Mouse (Mus musculus) testis, adult 2 months (tissue): Measurements from ENCODE around the gene Srebf2. TPM values are rescaled to one million over a fixed set of nuclear protein-coding genes. Genes with fewer than 3 reads are reported as not detected.
A peak's percentile ranks its signal among the peaks of the same experiment; 100 is the strongest.
"Not testable (repeated sequence)": the region's sequence is repeated elsewhere in the genome, so short reads cannot be mapped to it uniquely, and the experiment has no call there.

Experiments
- H3K27ac ChIP-seq: fragments of 200-500 bp; 2 replicates; pipeline ENCODE4 v1.5.1; 2012; ENCODE audit warnings: low read depth, low read length; ENCODE audit not compliant: control insufficient read depth, insufficient read depth
- H3K27me3 ChIP-seq: fragments of 200-500 bp; 2 replicates; pipeline ENCODE4 v1.6.1; 2012; ENCODE audit warnings: mild to moderate bottlenecking, low read length, moderate library complexity; ENCODE audit not compliant: control insufficient read depth, insufficient read depth
- H3K36me3 ChIP-seq: fragments of 200-500 bp; 2 replicates; pipeline ENCODE4 v1.6.1; 2012; ENCODE audit warnings: mild to moderate bottlenecking, low read length; ENCODE audit not compliant: control insufficient read depth, insufficient read depth
- H3K4me1 ChIP-seq: fragments of 200-500 bp; 2 replicates; pipeline ENCODE4 v1.6.1; 2012; ENCODE audit warnings: low read length; ENCODE audit not compliant: control insufficient read depth, insufficient read depth
- H3K4me3 ChIP-seq: fragments of 200-500 bp; 2 replicates; pipeline ENCODE4 v1.5.1; 2012; ENCODE audit warnings: low read depth, mild to moderate bottlenecking, low read length, moderate library complexity, mixed read lengths; ENCODE audit not compliant: control insufficient read depth
- CTCF ChIP-seq: fragments of 200-500 bp; IDR thresholded peaks from 2 replicates; pipeline ENCODE4 v1.5.1; 2012; ENCODE audit warnings: low read depth, mild to moderate bottlenecking, inconsistent platforms, low read length, moderate library complexity; ENCODE audit not compliant: control insufficient read depth, insufficient read depth, insufficient replicate concordance
- POLR2A ChIP-seq: fragments of 200-500 bp; IDR thresholded peaks from 2 replicates; pipeline ENCODE4 v1.6.1; 2012; ENCODE audit warnings: low read depth, mild to moderate bottlenecking, inconsistent platforms, low read length, moderate library complexity; ENCODE audit not compliant: control insufficient read depth
- polyA plus RNA-seq: library from polyadenylated mRNA; depleted of rRNA; stranded (reverse); fragments of >200 nt; gene quantifications from 2 replicates; pipeline ENCODE4 v1.2.3, GENCODE M21; 2012; rRNA removed

Gene Srebf2
- 36.2 and 40.1 TPM in 2 replicates for polyA plus RNA-seq

- peak within 1 kb of the TSS; percentile 94 for H3K27ac ChIP-seq
- no peaks in the 10 kb centered on the region for H3K36me3 ChIP-seq
- no peaks in the 10 kb centered on the region for H3K27me3 ChIP-seq
- peaks cover 14% of the 10 kb centered on the region for H3K4me1 ChIP-seq
- H3K4me3 ChIP-seq = peak within 1 kb of the TSS; percentile 99
- TF ChIP-seq POLR2A (peak; percentile 83), CTCF (no peak)
Observed at GRCm38 (mm10) chr15:82146770-82147610, at the start of gene Srebf2. TSS of gene Srebf2 (plus strand) at chr15:82147181.

GRCm38 (mm10) chr15:82106953-82107555, 39.9 kb upstream of the Srebf2 start:
- TF ChIP-seq CTCF (peak; percentile 63; the same call in 1 of the 2 replicates), POLR2A (no peak)
- Histone ChIP-seq H3K27ac (no peak overlapping the region), H3K36me3 (no peaks in the 10 kb centered on the region), H3K4me3 (no peak overlapping the region), H3K27me3 (no peaks in the 10 kb centered on the region), H3K4me1 (no peaks in the 10 kb centered on the region)

- no peaks in the 10 kb centered on the region for H3K27me3 ChIP-seq
- no peak overlapping the region for H3K4me3 ChIP-seq
- no peaks in the 10 kb centered on the region for H3K36me3 ChIP-seq
- no peak for TF ChIP-seq CTCF
- no peak for TF ChIP-seq POLR2A
- H3K4me1 ChIP-seq = no peaks in the 10 kb centered on the region
- H3K27ac ChIP-seq = no peak overlapping the region
Observed at GRCm38 (mm10) chr15:82120544-82120943, 26.4 kb upstream of the Srebf2 start.

- not testable (repeated sequence) for H3K4me3 ChIP-seq, H3K36me3 ChIP-seq, H3K4me1 ChIP-seq, H3K27me3 ChIP-seq, H3K27ac ChIP-seq
Observed at GRCm38 (mm10) chr15:82126690-82127089, 20.3 kb upstream of the Srebf2 start.

- TF ChIP-seq CTCF (no peak), POLR2A (peak; percentile 86; the same call in 1 of the 2 replicates)
- Histone ChIP-seq H3K4me1 (peaks cover 7% of the 10 kb centered on the region; the same call in 1 of the 2 replicates), H3K4me3 (peak within 1 kb of the TSS; percentile 90), H3K27ac (peak within 1 kb of the TSS; percentile 85), H3K27me3 (no peaks in the 10 kb centered on the region), H3K36me3 (no peaks in the 10 kb centered on the region)
Observed at GRCm38 (mm10) chr15:82127426-82128374, 19.3 kb upstream of the Srebf2 start, which contains the start of gene Ccdc134. TSS of gene Ccdc134 (plus strand) at chr15:82127922.

GRCm38 (mm10) chr15:82128398-82128797, 18.6 kb upstream of the Srebf2 start:
- Histone ChIP-seq H3K4me3 (peak overlapping the region; percentile 90), H3K4me1 (peaks cover 7% of the 10 kb centered on the region; the same call in 1 of the 2 replicates), H3K27ac (peak overlapping the region; percentile 85; the same call in 1 of the 2 replicates), H3K27me3 (no peaks in the 10 kb centered on the region), H3K36me3 (no peaks in the 10 kb centered on the region; the same call in 1 of the 2 replicates)
- no peak for TF ChIP-seq POLR2A
- TF ChIP-seq CTCF = no peak

- no peak overlapping the region for H3K4me3 ChIP-seq
- H3K4me1 ChIP-seq = peaks cover 7% of the 10 kb centered on the region; the same call in 1 of the 2 replicates
- H3K27ac ChIP-seq = no peak overlapping the region
- no peaks in the 10 kb centered on the region for H3K27me3 ChIP-seq
- no peaks in the 10 kb centered on the region; the same call in none of the 2 replicates for H3K36me3 ChIP-seq
- no peak for TF ChIP-seq POLR2A
- TF ChIP-seq CTCF = no peak
Observed at GRCm38 (mm10) chr15:82130599-82130998, 16.4 kb upstream of the Srebf2 start.
